Mouse (Mus musculus) megakaryocyte, embryonic 14.5 days (primary cell): Measurements from ENCODE around the gene Itga9.

Experiments
- FLI1 ChIP-seq: IDR thresholded peaks from 2 replicates; pipeline ENCODE4 v1.6.1; 2012; ENCODE audit warnings: low read length, inconsistent platforms, mixed read lengths
- GATA1 ChIP-seq: IDR thresholded peaks from 3 replicates; pipeline ENCODE4 v1.6.1; 2012; ENCODE audit warnings: mixed read lengths, low read length, inconsistent platforms, borderline replicate concordance

DNA sequence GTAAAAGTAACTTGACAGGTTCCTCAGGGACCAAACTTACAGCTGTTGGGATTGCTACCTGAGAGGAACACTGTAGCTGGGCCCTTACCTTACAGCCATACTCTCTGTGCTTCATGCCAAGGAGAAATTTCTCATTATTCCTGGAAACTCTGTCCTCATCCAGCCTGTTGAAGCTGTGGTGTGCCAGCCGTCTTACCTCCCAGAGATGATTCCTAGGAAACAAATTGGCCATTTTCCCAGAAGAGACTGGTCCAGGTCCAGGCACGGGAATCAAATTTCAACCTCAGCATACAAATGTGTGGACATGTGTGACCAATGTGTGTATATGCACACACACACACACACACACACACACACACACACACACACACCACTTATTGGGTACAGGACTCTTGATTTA is 172.1 kb downstream of the Itga9 start:
- no peak for TF ChIP-seq GATA1
- TF ChIP-seq FLI1 = no peak
